Mouse (Mus musculus) ES-E14 (cell line): ENCODE data around the gene Ptbp1.
A peak's percentile ranks its signal among the peaks of the same experiment; 100 is the strongest.
"Not testable (repeated sequence)": the region's sequence is repeated elsewhere in the genome, so short reads cannot be mapped to it uniquely, and the experiment has no call there.

Source experiments
- MAFK ChIP-seq: IDR thresholded peaks from 2 replicates; pipeline ENCODE4 v1.6.1; 2014; ENCODE audit warnings: mild to moderate bottlenecking, low read depth, low read length, inconsistent platforms; ENCODE audit not compliant: insufficient read depth
- ZC3H11A ChIP-seq: IDR thresholded peaks from 2 replicates; pipeline ENCODE4 v1.6.1; 2012; ENCODE audit warnings: low read depth, mild to moderate bottlenecking, inconsistent platforms, low read length, borderline replicate concordance

- peak; percentile 48; the same call in 1 of the 2 replicates for TF ChIP-seq ZC3H11A
- TF ChIP-seq MAFK = not testable (repeated sequence)
Observed at GRCm38 (mm10) chr10:79892451-79893118, 38.4 kb downstream of the Ptbp1 start.
